ENCODE assay signal across 17 mouse cellular contexts in the genomic region with DNA sequence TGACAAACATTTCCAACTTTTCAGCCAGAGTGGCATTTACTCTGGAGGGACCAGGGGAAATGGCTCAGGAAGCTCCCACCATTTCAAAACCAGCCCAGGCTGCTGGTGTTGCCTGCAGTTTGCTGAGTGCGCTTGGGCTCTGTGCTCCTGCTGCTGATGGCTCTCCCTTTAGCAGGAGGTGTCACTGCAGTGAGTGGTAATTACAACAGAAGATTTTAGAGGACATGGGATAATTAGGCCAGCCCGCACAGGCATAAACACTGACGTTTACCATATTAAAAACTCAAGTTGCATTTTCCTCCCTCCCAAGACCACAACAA.
DNase-seq lines count a peak whose midpoint lies in the region; ATAC-seq lines count a peak whose summit lies in the region.
"Had no signal": no experiment of that assay in that cellular context is flagged by ENCODE, and none has a peak within 500 bp of the region (broad histone marks: within the 10 kb centered on the region; RNA-seq: fewer than 3 reads in every experiment).

No protein-coding gene starts in this region.

- H3K27ac ChIP-seq in embryonic facial prominence, embryonic 10.5 days (replicated peaks): 0 out of 2 replicates have a peak overlapping the region, but pooled peaks have one; percentile 24
- H3K27ac ChIP-seq in forebrain, embryonic 13.5 days: peak overlapping the region; percentile 86
- peak overlapping the region; percentile 53 for H3K27ac ChIP-seq in hindbrain, embryonic 14.5 days
- H3K27ac ChIP-seq in midbrain, embryonic 16.5 days (ENCODE audit: low read length): peak overlapping the region; percentile 55
- H3K27ac ChIP-seq: limb, embryonic 12.5 days; liver, embryonic 14.5 days had no signal

- DNase-seq in embryonic facial prominence, embryonic 10.5 days (ENCODE audit: low spot score): no peak
- DNase-seq in hindbrain, embryonic 14.5 days (ENCODE audit: low spot score): no peak
- no peak for DNase-seq in adrenal gland, postnatal 10 days
- no peak for DNase-seq in urinary bladder, postnatal 36 days (ENCODE audit: low spot score in 2 of 2)
- DNase-seq in kidney, postnatal 10 days: no peak
- DNase-seq: adrenal gland, adult 8-10 months; cerebellum, adult 8-10 months; gastrocnemius, postnatal 25 days; heart, postnatal 36 days; right cerebral cortex, adult 18-20 months; thymus, postnatal 25 days had no signal

- H3K9ac ChIP-seq in forebrain, embryonic 13.5 days: peak overlapping the region; percentile 21; the same call in 1 of the 2 replicates
- H3K9ac ChIP-seq in hindbrain, embryonic 14.5 days: peak overlapping the region; percentile 31; the same call in 1 of the 2 replicates
- no peak overlapping the region for H3K9ac ChIP-seq in midbrain, embryonic 16.5 days (ENCODE audit: low read depth, low read length)
- H3K9ac ChIP-seq: heart, embryonic 12.5 days; limb, embryonic 12.5 days; liver, embryonic 14.5 days had no signal

- no peaks in the 10 kb centered on the region for H3K27me3 ChIP-seq in embryonic facial prominence, embryonic 10.5 days (replicated peaks; ENCODE audit: low read depth, poor library complexity, severe bottlenecking)
- H3K27me3 ChIP-seq in forebrain, embryonic 13.5 days: no peaks in the 10 kb centered on the region
- H3K27me3 ChIP-seq in hindbrain, embryonic 14.5 days (ENCODE audit: control insufficient read depth, insufficient read depth, low read length): no peaks in the 10 kb centered on the region
- H3K27me3 ChIP-seq in midbrain, embryonic 16.5 days (ENCODE audit: control insufficient read depth, insufficient read depth, low read depth, low read length): no peaks in the 10 kb centered on the region
- H3K27me3 ChIP-seq: heart, embryonic 12.5 days; limb, embryonic 12.5 days had no signal

- H3K4me1 ChIP-seq in embryonic facial prominence, embryonic 10.5 days: peaks cover 14% of the 10 kb centered on the region
- peaks cover 29% of the 10 kb centered on the region for H3K4me1 ChIP-seq in forebrain, embryonic 13.5 days
- H3K4me1 ChIP-seq in hindbrain, embryonic 14.5 days (replicated peaks; ENCODE audit: control insufficient read depth, insufficient read depth, low read length): peaks cover 24% of the 10 kb centered on the region
- H3K4me1 ChIP-seq in midbrain, embryonic 16.5 days (ENCODE audit: control insufficient read depth, insufficient read depth, low read length): peaks cover 18% of the 10 kb centered on the region

- 59% methylated on average over 3 of the region's 3 CpGs for WGBS in embryonic facial prominence, embryonic 10.5 days
- 13% methylated on average over 3 of the region's 3 CpGs for WGBS in forebrain, embryonic 13.5 days
- WGBS in hindbrain, embryonic 14.5 days: 37% methylated on average over 3 of the region's 3 CpGs
- WGBS in midbrain, embryonic 16.5 days: 41% methylated on average over 3 of the region's 3 CpGs

- H3K9me3 ChIP-seq in embryonic facial prominence, embryonic 10.5 days: no peaks in the 10 kb centered on the region
- H3K9me3 ChIP-seq in forebrain, embryonic 13.5 days (replicated peaks): no peaks in the 10 kb centered on the region
- H3K9me3 ChIP-seq in hindbrain, embryonic 14.5 days (ENCODE audit: control insufficient read depth, low read length): no peaks in the 10 kb centered on the region
- no peaks in the 10 kb centered on the region for H3K9me3 ChIP-seq in midbrain, embryonic 16.5 days (replicated peaks; ENCODE audit: control insufficient read depth, low read length, poor library complexity, severe bottlenecking)
- H3K9me3 ChIP-seq: heart, embryonic 12.5 days; limb, embryonic 12.5 days had no signal

- ATAC-seq in forebrain, embryonic 13.5 days: peak; percentile 54
- ATAC-seq in hindbrain, embryonic 14.5 days (ENCODE audit: low FRiP score): peak; percentile 40; the same call in 1 of the 2 replicates
- ATAC-seq in midbrain, embryonic 16.5 days: peak; percentile 38; the same call in 1 of the 2 replicates
- ATAC-seq: lung, postnatal 0 days had no signal

- H3K36me3 ChIP-seq in embryonic facial prominence, embryonic 10.5 days (replicated peaks): no peaks in the 10 kb centered on the region
- no peaks in the 10 kb centered on the region for H3K36me3 ChIP-seq in forebrain, embryonic 13.5 days (ENCODE audit: poor library complexity, severe bottlenecking)
- H3K36me3 ChIP-seq in hindbrain, embryonic 14.5 days (replicated peaks; ENCODE audit: control insufficient read depth, insufficient read depth): no peaks in the 10 kb centered on the region
- H3K36me3 ChIP-seq in midbrain, embryonic 16.5 days (ENCODE audit: control insufficient read depth, insufficient read depth, low read length): no peaks in the 10 kb centered on the region
- H3K36me3 ChIP-seq: heart, embryonic 12.5 days; limb, embryonic 12.5 days had no signal

- H3K4me3 ChIP-seq in embryonic facial prominence, embryonic 10.5 days: no peak overlapping the region
- no peak overlapping the region for H3K4me3 ChIP-seq in forebrain, embryonic 13.5 days
- no peak overlapping the region for H3K4me3 ChIP-seq in hindbrain, embryonic 14.5 days (replicated peaks; ENCODE audit: low read length)
- no peak overlapping the region for H3K4me3 ChIP-seq in midbrain, embryonic 16.5 days (ENCODE audit: low read depth, low read length)
- H3K4me3 ChIP-seq: heart, embryonic 12.5 days; limb, embryonic 12.5 days had no signal

- H3K4me2 ChIP-seq in forebrain, embryonic 13.5 days: peak overlapping the region; percentile 38
- no peak overlapping the region for H3K4me2 ChIP-seq in hindbrain, embryonic 14.5 days (replicated peaks)
- H3K4me2 ChIP-seq in midbrain, embryonic 16.5 days (ENCODE audit: low read length): no peak overlapping the region
- H3K4me2 ChIP-seq: heart, embryonic 12.5 days; limb, embryonic 12.5 days had no signal

Comparison
In these comparisons a context has a peak if more than half of its experiments do, and no peak if none do; other contexts are left out.
1. H3K27ac ChIP-seq: peak in every context shown above with its lines; median percentile 86 in forebrain, embryonic 13.5 days; 55 in midbrain, embryonic 16.5 days; 53 in hindbrain, embryonic 14.5 days; 24 in embryonic facial prominence, embryonic 10.5 days.